Mouse (Mus musculus) brown adipose tissue, adult 24 weeks (tissue): ENCODE measurements around the gene Cyp2j5. TPM values are rescaled to one million over a fixed set of nuclear protein-coding genes. Genes with fewer than 3 reads are reported as not detected.
"Not testable (repeated sequence)": the region's sequence is repeated elsewhere in the genome, so short reads cannot be mapped to it uniquely, and the experiment has no call there.

ENCODE experiments used
- H3K27ac ChIP-seq: fragments of 200-500 bp; replicated peaks from 2 replicates; pipeline ENCODE4 v1.5.1; 2012; ENCODE audit warnings: low read depth, mild to moderate bottlenecking, low read length
- H3K4me1 ChIP-seq: fragments of 200-500 bp; 2 replicates; pipeline ENCODE4 v1.6.1; 2012; ENCODE audit warnings: low read length, mixed read lengths; ENCODE audit not compliant: control insufficient read depth, insufficient read depth, insufficient read length
- H3K4me3 ChIP-seq: fragments of 200-500 bp; 2 replicates; pipeline ENCODE4 v1.5.1; 2012; ENCODE audit warnings: low read depth, mild to moderate bottlenecking, low read length, moderate library complexity; ENCODE audit not compliant: insufficient read depth
- polyA plus RNA-seq: library from polyadenylated mRNA; stranded (reverse); fragments of >200 nt; gene quantifications from 2 replicates; pipeline ENCODE4 v1.2.4, GENCODE M21; 2012; ENCODE audit not compliant: missing spikeins, insufficient read depth, insufficient read length

The Cyp2j5 gene
- polyA plus RNA-seq, 1 experiment = 0.44 TPM

GRCm38 (mm10) chr4:96581425-96582088 lies 82.4 kb downstream of the Cyp2j5 start:
- H3K4me1 ChIP-seq = no peaks in the 10 kb centered on the region
- H3K27ac ChIP-seq = no peak overlapping the region

GRCm38 (mm10) chr4:96580351-96580750 lies 83.6 kb downstream of the Cyp2j5 start:
- H3K4me1 ChIP-seq, H3K4me3 ChIP-seq, H3K27ac ChIP-seq: not testable (repeated sequence)

More at GRCm38 (mm10) chr4:96581425-96582088, 82.4 kb downstream of the Cyp2j5 start:
- H3K4me3 ChIP-seq = no peak overlapping the region

Other genes starting within 250 kb of the Cyp2j5 start
- gene Cyp2j8, start 156.8 kb downstream of the Cyp2j5 start, polyA plus RNA-seq = not detected in 2 replicates
- gene Cyp2j6, start 110.5 kb downstream of the Cyp2j5 start, polyA plus RNA-seq = 17.4 and 22.0 TPM in 2 replicates
- gene Cyp2j9, start 72.6 kb downstream of the Cyp2j5 start, polyA plus RNA-seq = 3.5 and 4.7 TPM in 2 replicates
- gene Gm12695, start 121.0 kb upstream of the Cyp2j5 start, polyA plus RNA-seq = not detected in 2 replicates